Mouse (Mus musculus) erythroblast, adult 5-6 weeks (primary cell): Measurements from ENCODE around the gene Trim2. TPM values are rescaled to one million over a fixed set of nuclear protein-coding genes. Genes with fewer than 3 reads are reported as not detected.

Experiments
- ATAC-seq: replicated peaks from 2 replicates; pipeline ENCODE4 v1.8.0; 2016; ENCODE audit warnings: moderate number of reproducible peaks, mild to moderate bottlenecking, moderate TSS enrichment, inconsistent platforms; ENCODE audit not compliant: poor library complexity, low FRiP score, severe bottlenecking
- total RNA-seq, 2 experiments: library from RNA; stranded (forward) in 1 of 2; stranded (reverse) in 1 of 2; fragments of 150-400 nt in 1 of 2; fragments of 200-764, 138-1000 nt in 1 of 2; gene quantifications; 2 replicates each; pipeline versions ENCODE4 v1.2.3 to v1.2.4; 2015 to 2017; ENCODE audit warnings: low replicate concordance in 2 of 2

The Trim2 gene
- total RNA-seq, 2 experiments from 2014 or later, result 1.9 to 4.3 TPM

- no peak for ATAC-seq
Measured at GRCm38 (mm10) chr3:84125704-84126289, 180.9 kb downstream of the Trim2 start.

- peak; percentile 65; the same call in 1 of the 2 replicates for ATAC-seq
Measured at GRCm38 (mm10) chr3:84123461-84123860, 183.2 kb downstream of the Trim2 start.

DNA sequence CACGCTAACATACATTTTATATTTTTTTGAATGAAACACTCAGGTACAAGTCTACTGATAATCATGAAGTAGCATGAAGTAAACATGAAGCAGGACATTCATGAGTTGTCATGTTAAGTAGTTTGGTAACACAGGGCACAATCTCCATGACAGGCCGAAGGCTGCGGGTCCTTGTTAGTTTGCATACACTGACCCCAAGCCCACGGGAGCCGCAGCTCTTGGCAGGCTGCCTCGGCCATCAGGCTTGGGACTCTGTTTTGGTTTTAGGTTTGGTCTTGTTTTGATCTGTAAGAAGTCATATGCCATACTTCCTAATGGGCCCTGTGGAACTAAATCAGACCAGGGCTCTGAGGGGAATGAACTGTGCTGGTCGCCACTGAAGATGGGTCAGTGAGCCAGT is 188.0 kb downstream of the Trim2 start:
- ATAC-seq, result no peak

DNA sequence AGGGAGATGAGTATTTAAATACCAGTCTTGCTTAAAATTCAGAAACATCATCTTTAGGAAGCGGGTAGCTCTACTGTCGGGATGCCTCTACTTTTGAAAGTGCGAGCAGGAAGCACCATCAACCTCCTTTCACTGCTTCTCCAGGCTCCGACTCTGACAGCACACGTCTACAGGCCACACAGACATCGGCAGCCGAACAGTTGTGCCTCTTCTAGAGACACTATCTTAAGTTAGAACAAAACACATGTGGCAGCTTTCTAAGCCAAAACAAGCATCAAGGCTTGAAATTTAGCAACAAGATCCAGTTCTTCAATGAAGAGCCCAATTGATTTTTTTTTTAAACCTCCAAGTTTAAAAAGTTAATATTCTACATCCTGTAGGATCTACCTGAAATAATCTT is 188.5 kb downstream of the Trim2 start:
- no peak for ATAC-seq

Other genes starting within 250 kb of the Trim2 start
- 8.2 TPM in 1 of 2 replicates, not detected in the other for gene Mnd1, start 151.1 kb downstream of the Trim2 start, total RNA-seq (2015; ENCODE audit: low replicate concordance)
- gene Mnd1, start 151.1 kb downstream of the Trim2 start, total RNA-seq (2017; ENCODE audit: low replicate concordance), result 3.7 and 7.5 TPM in 2 replicates
- not detected in 2 replicates for gene Gm6525, start 132.8 kb downstream of the Trim2 start, total RNA-seq (2015; ENCODE audit: low replicate concordance)
- not detected in 2 replicates for gene Gm6525, start 132.8 kb downstream of the Trim2 start, total RNA-seq (2017; ENCODE audit: low replicate concordance)
- 1,003 and 1,359 TPM in 2 replicates for gene Fhdc1, start 173.6 kb upstream of the Trim2 start, total RNA-seq (2015; ENCODE audit: low replicate concordance)
- gene Fhdc1, start 173.6 kb upstream of the Trim2 start, total RNA-seq (2017; ENCODE audit: low replicate concordance), result 527 and 596 TPM in 2 replicates